Mouse (Mus musculus) ES-Bruce4 (cell line): ENCODE measurements around the gene Lrig3. TPM values are rescaled to one million over a fixed set of nuclear protein-coding genes. Genes with fewer than 3 reads are reported as not detected.

ENCODE experiments used
- H3K27ac ChIP-seq: 2 replicates; pipeline ENCODE4 v1.5.1; 2012; ENCODE audit warnings: low read length, inconsistent platforms; ENCODE audit not compliant: insufficient read depth
- H3K27me3 ChIP-seq: 2 replicates; pipeline ENCODE4 v1.6.1; 2012; ENCODE audit warnings: mild to moderate bottlenecking, low read length, inconsistent platforms; ENCODE audit not compliant: control insufficient read depth, poor library complexity, insufficient read depth, severe bottlenecking
- H3K36me3 ChIP-seq: 2 replicates; pipeline ENCODE4 v1.6.1; 2012; ENCODE audit warnings: inconsistent platforms, mild to moderate bottlenecking, low read length, moderate library complexity; ENCODE audit not compliant: control insufficient read depth, poor library complexity, insufficient read depth, severe bottlenecking
- H3K4me1 ChIP-seq: one replicate; pipeline ENCODE4 v1.8.1; 2011; ENCODE audit warnings: low read length; ENCODE audit not compliant: control insufficient read depth, insufficient read depth
- H3K4me3 ChIP-seq: 2 replicates; pipeline ENCODE4 v1.5.1; 2011; ENCODE audit warnings: low read depth, mild to moderate bottlenecking, low read length
- H3K9ac ChIP-seq: 2 replicates; pipeline ENCODE4 v1.6.1; 2012; ENCODE audit warnings: low read depth, mild to moderate bottlenecking, inconsistent platforms; ENCODE audit not compliant: poor library complexity, severe bottlenecking
- H3K9me3 ChIP-seq: replicated peaks from 2 replicates; pipeline ENCODE4 v1.6.1; 2012; ENCODE audit warnings: mild to moderate bottlenecking, low read length, inconsistent platforms; ENCODE audit not compliant: control insufficient read depth, poor library complexity, insufficient read depth, severe bottlenecking
- CTCF ChIP-seq: IDR thresholded peaks from one replicate; pipeline ENCODE4 v1.8.1; 2011; ENCODE audit warnings: low read depth, low read length
- EP300 ChIP-seq: IDR thresholded peaks from 2 replicates; pipeline ENCODE4 v1.6.1; 2011; ENCODE audit warnings: low read depth, low read length; ENCODE audit not compliant: insufficient read depth
- POLR2A ChIP-seq: IDR thresholded peaks from one replicate; pipeline ENCODE4 v1.8.1; 2011; ENCODE audit warnings: low read length; ENCODE audit not compliant: insufficient read depth
- polyA plus RNA-seq: library from polyadenylated mRNA; stranded (reverse); fragments of >200 nt; gene quantifications from 2 replicates; pipeline ENCODE4 v1.2.4, GENCODE M21; 2011; ENCODE audit warnings: low read depth; ENCODE audit not compliant: missing spikeins, insufficient read depth, insufficient read length

Gene Lrig3
- polyA plus RNA-seq, 1 experiment, result 27.9 TPM

DNA sequence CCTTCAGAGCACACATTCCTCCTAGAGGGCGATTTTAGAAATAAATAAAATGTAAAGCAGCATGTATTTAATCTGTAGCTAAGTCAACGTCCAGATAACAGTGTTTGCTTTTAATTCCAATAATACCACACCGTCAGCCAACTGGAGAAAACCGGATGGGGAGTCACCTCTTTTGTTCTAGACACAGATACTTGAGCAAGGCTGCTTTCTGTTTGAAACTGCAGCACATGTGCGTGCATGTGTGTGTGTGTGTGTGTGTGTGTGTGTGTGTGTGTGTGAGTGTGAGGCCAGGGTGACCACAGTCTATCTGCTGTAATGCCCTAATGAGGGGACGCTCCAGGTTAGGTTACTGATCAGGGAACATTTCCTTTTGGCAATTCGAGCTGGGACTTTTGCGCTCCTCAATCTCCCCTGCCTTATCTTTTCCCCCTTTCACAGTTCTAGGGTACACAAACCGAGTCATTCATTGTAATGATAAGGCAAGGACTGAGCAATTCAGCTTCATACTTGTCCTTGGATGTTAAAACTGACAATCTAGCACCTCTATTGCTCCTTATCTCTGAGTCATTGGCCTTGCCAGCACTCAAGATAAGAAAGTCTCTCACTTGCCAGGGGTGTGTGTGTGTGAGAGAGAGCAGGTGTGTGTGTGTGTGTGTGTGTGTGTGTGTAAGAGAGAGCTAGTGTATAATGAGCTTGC lies 4.4 kb upstream of the Lrig3 start:
- Histone ChIP-seq H3K27ac (no peak overlapping the region), H3K4me3 (no peak overlapping the region), H3K4me1 (no peaks in the 10 kb centered on the region), H3K9ac (no peak overlapping the region), H3K9me3 (no peaks in the 10 kb centered on the region), H3K27me3 (no peaks in the 10 kb centered on the region; the same call in 1 of the 2 replicates), H3K36me3 (no peaks in the 10 kb centered on the region)
- no peak for TF ChIP-seq POLR2A
- no peak for TF ChIP-seq EP300
- no peak for TF ChIP-seq CTCF

GRCm38 (mm10) chr10:125964709-125965108 lies 1.3 kb upstream of the Lrig3 start:
- H3K4me1 ChIP-seq, result no peaks in the 10 kb centered on the region
- no peak overlapping the region for H3K9ac ChIP-seq
- no peaks in the 10 kb centered on the region for H3K36me3 ChIP-seq
- no peaks in the 10 kb centered on the region for H3K27me3 ChIP-seq
- H3K9me3 ChIP-seq, result no peaks in the 10 kb centered on the region
- H3K27ac ChIP-seq, result no peak overlapping the region
- no peak overlapping the region for H3K4me3 ChIP-seq
- TF ChIP-seq POLR2A (no peak), CTCF (no peak), EP300 (no peak)

DNA sequence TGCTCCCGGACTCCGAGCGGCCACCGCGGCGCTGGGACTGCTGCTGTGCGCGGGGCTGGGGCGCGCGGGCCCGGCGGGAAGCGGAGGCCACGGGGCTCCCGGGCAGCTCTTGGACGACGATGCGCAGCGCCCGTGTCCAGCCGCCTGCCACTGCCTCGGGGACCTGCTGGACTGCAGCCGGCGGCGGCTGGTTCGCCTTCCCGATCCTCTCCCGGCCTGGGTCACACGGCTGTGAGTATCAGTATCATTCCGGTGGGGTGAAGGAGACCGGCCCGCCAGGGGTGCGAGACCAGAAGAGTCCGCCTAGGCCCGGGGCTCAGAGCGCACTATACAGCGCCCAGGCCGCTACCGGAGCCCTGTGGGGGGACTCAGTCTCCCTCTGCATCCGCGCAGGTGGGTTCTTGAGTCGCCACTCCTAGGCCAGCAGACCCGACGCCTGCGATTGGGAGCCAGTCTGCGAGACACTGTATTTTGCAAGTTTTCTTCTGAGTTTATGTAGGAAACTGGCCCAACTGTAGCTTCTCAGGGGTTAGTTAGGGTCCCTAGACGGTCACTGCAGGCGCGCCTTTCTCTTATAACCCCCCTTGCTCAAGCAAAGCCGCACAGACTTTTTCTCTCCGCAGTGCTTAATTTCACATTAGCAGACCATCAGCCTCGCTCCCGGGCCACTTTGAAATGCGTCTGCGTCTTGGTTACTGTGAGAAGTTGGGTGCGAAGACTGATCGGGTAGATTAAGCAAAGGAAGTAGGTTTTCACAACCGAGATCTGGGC lies 698 bp downstream of the Lrig3 start:
- H3K4me1 ChIP-seq, result no peaks in the 10 kb centered on the region
- H3K9me3 ChIP-seq, result no peaks in the 10 kb centered on the region
- H3K4me3 ChIP-seq, result peak overlapping the region; percentile 98
- H3K36me3 ChIP-seq, result no peaks in the 10 kb centered on the region
- H3K9ac ChIP-seq, result peak overlapping the region; percentile 88
- H3K27me3 ChIP-seq, result no peaks in the 10 kb centered on the region
- no peak for TF ChIP-seq POLR2A
- no peak for TF ChIP-seq EP300
- no peak for TF ChIP-seq CTCF
- H3K27ac ChIP-seq, result no peak overlapping the region

DNA sequence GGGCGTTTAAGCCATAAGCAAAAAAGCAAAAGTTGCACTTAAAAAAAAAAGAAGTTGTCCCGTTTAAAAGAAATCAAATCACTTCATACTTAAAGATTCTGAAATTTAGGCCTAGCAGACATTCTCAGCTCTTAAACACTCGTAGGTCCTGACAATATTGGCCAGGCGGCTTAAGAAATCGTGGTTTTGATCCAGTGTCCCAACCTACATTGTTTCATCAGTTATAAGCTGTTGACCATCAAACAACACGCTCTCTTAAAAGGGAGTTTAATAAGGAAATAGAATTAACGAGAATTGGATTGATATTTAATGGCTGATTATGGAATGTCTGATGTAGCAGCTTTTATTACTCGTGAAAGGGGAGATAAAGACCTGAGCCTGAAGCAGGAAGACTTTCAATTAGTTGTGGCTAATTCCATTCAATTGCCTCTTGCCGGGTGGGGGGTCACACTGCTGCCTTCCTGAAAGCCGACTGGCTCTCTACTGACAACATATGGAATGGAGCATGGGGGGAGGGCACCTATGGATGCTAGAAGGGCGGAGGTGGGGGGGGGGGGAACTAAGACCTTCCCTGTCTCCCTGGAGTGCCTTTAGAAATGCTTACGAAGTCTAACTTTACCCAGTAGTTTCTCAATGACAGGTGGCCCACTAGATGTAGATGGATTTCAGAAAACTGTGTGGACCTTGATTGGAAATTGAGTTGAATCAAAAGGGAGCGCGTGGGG lies 1.6 kb downstream of the Lrig3 start:
- Histone ChIP-seq H3K4me1 (no peaks in the 10 kb centered on the region), H3K27ac (no peak overlapping the region), H3K27me3 (no peaks in the 10 kb centered on the region), H3K36me3 (peaks cover 4% of the 10 kb centered on the region; the same call in 1 of the 2 replicates), H3K9me3 (no peaks in the 10 kb centered on the region), H3K9ac (0 out of 2 replicates have a peak overlapping the region, but pooled peaks have one; percentile 88), H3K4me3 (peak overlapping the region; percentile 1; the same call in 1 of the 2 replicates)
- TF ChIP-seq POLR2A, result no peak
- no peak for TF ChIP-seq CTCF
- no peak for TF ChIP-seq EP300

- H3K9ac ChIP-seq, result no peak overlapping the region
- peaks cover 8% of the 10 kb centered on the region; the same call in 1 of the 2 replicates for H3K36me3 ChIP-seq
- TF ChIP-seq POLR2A (no peak), EP300 (no peak), CTCF (no peak)
- no peaks in the 10 kb centered on the region for H3K4me1 ChIP-seq
- no peak overlapping the region for H3K27ac ChIP-seq
- H3K27me3 ChIP-seq, result no peaks in the 10 kb centered on the region
- H3K4me3 ChIP-seq, result no peak overlapping the region
- H3K9me3 ChIP-seq, result no peaks in the 10 kb centered on the region
These were observed 2.5 kb downstream of the Lrig3 start for GRCm38 (mm10) chr10:125968191-125969132.
